Mouse (Mus musculus) C2C12 (cell line): Measurements from ENCODE around the gene Tm4sf1. TPM values are rescaled to one million over a fixed set of nuclear protein-coding genes. Genes with fewer than 3 reads are reported as not detected.
A peak's percentile ranks its signal among the peaks of the same experiment; 100 is the strongest.

ENCODE experiments used
- H3K27me3 ChIP-seq: one replicate; pipeline ENCODE4 v1.6.1; 2011; ENCODE audit not compliant: control insufficient read depth, insufficient read depth, insufficient read length
- H3K36me3 ChIP-seq: one replicate; pipeline ENCODE4 v1.6.1; 2011; ENCODE audit not compliant: control insufficient read depth, insufficient read depth
- H3K4me3 ChIP-seq: one replicate; pipeline ENCODE4 v1.5.1; 2011; ENCODE audit warnings: mild to moderate bottlenecking, control low read depth; ENCODE audit not compliant: poor library complexity, insufficient read depth, severe bottlenecking
- H3K79me2 ChIP-seq: one replicate; pipeline ENCODE4 v1.6.1; 2011; ENCODE audit not compliant: control insufficient read depth, insufficient read depth
- H3K79me3 ChIP-seq: one replicate; pipeline ENCODE4 v1.6.1; 2011; ENCODE audit warnings: low read depth, control low read depth
- H3ac ChIP-seq: one replicate; pipeline ENCODE3; 2011; ENCODE audit warnings: low read depth; ENCODE audit not compliant: control insufficient read depth, insufficient read length
- CEBPB ChIP-seq: IDR thresholded peaks from one replicate; pipeline ENCODE4 v1.6.1; 2011; ENCODE audit warnings: low read depth, mild to moderate bottlenecking, control low read depth, moderate library complexity
- CTCF ChIP-seq: IDR thresholded peaks from one replicate; pipeline ENCODE4 v1.5.1; 2011; ENCODE audit not compliant: control insufficient read depth, insufficient read depth, insufficient read length
- FOSL1 ChIP-seq: IDR thresholded peaks from one replicate; pipeline ENCODE4 v1.8.0; 2011; ENCODE audit warnings: mild to moderate bottlenecking, low read length; ENCODE audit not compliant: poor library complexity, insufficient read depth, severe bottlenecking
- MAX ChIP-seq: IDR thresholded peaks from one replicate; pipeline ENCODE4 v1.6.1; 2011; ENCODE audit warnings: mild to moderate bottlenecking, control low read depth
- MYOD1 ChIP-seq: IDR thresholded peaks from one replicate; pipeline ENCODE4 v1.6.1; 2011; ENCODE audit warnings: low read depth; ENCODE audit not compliant: control insufficient read depth, insufficient read length
- MYOG ChIP-seq: IDR thresholded peaks from one replicate; pipeline ENCODE4 v1.6.1; 2011; ENCODE audit not compliant: control insufficient read depth, insufficient read length; ENCODE audit errors: extremely low read depth
- USF1 ChIP-seq: IDR thresholded peaks from one replicate; pipeline ENCODE4 v1.6.1; 2011; ENCODE audit warnings: low read depth, mild to moderate bottlenecking, control low read depth, moderate library complexity
- polyA plus RNA-seq: library from polyadenylated mRNA; unstranded; fragments of >200 nt; fragmentation: generic; extraction: Trizol; gene quantifications from one replicate; pipeline ENCODE4 v1.2.1, GENCODE M21; 2012; ENCODE audit warnings: missing spikeins

Tm4sf1 gene
- polyA plus RNA-seq, 1 experiment: 963 TPM

DNA sequence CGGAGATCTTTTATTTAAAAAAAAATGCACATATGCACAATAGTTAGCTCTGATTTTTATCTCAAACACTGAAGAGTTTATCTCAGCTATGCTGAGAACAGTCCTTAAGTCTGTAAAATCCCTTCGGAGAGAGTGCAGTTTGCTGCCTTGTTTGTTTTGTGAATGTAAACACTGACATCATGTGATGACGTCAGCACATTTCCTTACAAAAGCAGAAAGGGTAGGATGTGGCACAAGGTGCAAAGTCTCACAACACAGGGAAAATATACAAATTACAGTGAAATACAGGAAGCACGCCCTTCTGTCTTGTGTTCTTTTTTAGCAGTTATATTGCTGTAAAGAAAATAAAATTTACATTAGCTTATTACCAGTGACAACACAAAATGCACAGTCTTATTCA is 14.3 kb downstream of the Tm4sf1 start:
- H3ac ChIP-seq: no peak overlapping the region
- H3K36me3 ChIP-seq: peaks cover 85% of the 10 kb centered on the region
- no peaks in the 10 kb centered on the region for H3K27me3 ChIP-seq
- peaks cover 35% of the 10 kb centered on the region for H3K79me3 ChIP-seq
- no peak overlapping the region for H3K4me3 ChIP-seq
- H3K79me2 ChIP-seq: peaks cover 57% of the 10 kb centered on the region
- TF ChIP-seq MAX (no peak), MYOD1 (no peak), CTCF (no peak), USF1 (no peak), FOSL1 (no peak), CEBPB (no peak), MYOG (no peak)

DNA sequence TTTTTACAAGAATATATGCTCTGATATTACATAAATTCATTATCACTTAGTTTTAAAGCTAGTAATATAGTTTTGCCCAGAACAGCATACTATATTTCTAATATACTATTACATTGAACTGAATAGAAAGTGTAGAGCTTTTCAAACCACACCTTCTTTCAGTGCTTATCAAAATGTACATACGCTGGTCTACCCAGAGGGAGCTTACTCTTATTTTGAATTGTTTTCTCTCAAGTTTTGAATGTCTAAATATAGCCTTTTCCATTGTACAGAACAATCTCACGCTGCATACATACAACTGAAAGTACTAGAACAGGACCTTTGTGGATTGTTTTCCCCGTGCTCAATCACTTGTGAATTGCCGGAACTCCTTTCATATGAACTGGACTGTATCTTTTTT is 23.6 kb downstream of the Tm4sf1 start:
- no peaks in the 10 kb centered on the region for H3K27me3 ChIP-seq
- H3K4me3 ChIP-seq: no peak overlapping the region
- TF ChIP-seq MYOD1 (no peak), CEBPB (no peak), MAX (no peak), USF1 (no peak), MYOG (no peak), FOSL1 (no peak), CTCF (no peak)
- peaks cover under 1% of the 10 kb centered on the region for H3K36me3 ChIP-seq
- no peaks in the 10 kb centered on the region for H3K79me3 ChIP-seq
- no peak overlapping the region for H3ac ChIP-seq
- no peaks in the 10 kb centered on the region for H3K79me2 ChIP-seq

DNA sequence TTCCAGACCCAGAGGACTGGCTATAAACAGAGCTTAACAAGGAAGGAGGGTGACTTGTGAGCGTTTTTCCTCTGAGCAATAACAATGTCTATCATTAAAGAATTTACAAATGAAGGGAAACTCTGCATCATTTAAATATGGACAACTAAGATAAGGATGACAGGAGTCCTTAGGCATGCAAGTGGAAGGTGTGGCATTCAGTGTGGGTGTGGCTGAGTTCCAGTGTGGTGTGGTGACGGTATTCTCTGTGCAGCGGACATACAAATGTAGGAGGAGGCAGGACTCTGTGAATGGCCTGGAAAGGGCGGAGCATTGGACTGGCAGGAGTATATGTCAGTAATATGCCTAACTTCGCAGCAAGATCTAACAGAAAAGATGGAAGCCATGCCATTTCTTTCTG is 24.3 kb downstream of the Tm4sf1 start:
- TF ChIP-seq CTCF (no peak), MYOD1 (no peak), MYOG (no peak), MAX (peak; percentile 22), CEBPB (no peak), USF1 (no peak), FOSL1 (peak; percentile 58)
- no peak overlapping the region for H3ac ChIP-seq
- H3K4me3 ChIP-seq: no peak overlapping the region
- H3K36me3 ChIP-seq: no peaks in the 10 kb centered on the region
- H3K27me3 ChIP-seq: no peaks in the 10 kb centered on the region
- H3K79me2 ChIP-seq: no peaks in the 10 kb centered on the region
- no peaks in the 10 kb centered on the region for H3K79me3 ChIP-seq

DNA sequence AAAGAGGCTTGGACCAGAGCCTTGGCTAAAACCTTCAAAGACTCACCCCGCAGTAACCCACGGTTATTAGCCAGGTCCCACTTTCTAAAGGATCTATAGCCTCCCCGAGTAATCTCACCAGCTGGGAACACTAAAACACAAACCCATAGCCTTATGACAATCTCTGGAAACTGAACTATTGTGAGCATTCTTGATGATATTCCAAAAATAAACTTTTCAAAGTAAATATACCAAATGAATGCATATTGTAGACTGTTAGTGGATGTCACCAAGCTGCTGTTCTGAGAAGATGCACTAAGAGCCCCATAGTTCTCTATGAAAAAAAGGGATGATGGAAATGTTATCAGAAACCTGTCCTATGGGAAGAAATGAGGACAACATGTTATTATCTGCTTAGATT is 25.0 kb downstream of the Tm4sf1 start:
- no peak overlapping the region for H3K4me3 ChIP-seq
- TF ChIP-seq MAX (no peak), CEBPB (no peak), FOSL1 (no peak), MYOD1 (no peak)
- H3K36me3 ChIP-seq: no peaks in the 10 kb centered on the region
- H3K79me3 ChIP-seq: no peaks in the 10 kb centered on the region
- no peaks in the 10 kb centered on the region for H3K79me2 ChIP-seq
- no peaks in the 10 kb centered on the region for H3K27me3 ChIP-seq
- H3ac ChIP-seq: no peak overlapping the region

DNA sequence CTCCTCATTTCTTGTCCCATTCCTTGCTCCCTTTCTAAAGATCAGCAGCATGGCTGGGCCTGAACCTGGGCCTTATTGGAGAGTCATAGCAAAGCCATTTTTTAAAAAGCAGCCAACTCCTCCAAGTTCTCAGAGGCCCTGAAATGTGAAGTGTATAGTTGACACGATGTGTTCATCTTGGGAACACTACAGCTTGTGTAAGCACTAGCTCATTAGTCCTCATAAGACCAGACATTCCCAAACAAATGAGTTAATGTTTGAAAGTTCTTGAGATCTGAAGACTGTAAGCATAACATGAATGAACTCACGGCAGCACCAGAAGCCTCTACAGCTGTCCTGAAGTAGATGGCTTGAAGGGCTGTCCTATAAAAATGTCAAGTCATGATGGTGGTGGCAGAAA is 32.8 kb downstream of the Tm4sf1 start:
- no peak for TF ChIP-seq FOSL1
- no peak for TF ChIP-seq CTCF
- no peak for TF ChIP-seq MYOG
- no peak for TF ChIP-seq USF1
- TF ChIP-seq CEBPB: no peak
- no peak for TF ChIP-seq MAX
- no peak for TF ChIP-seq MYOD1
- no peaks in the 10 kb centered on the region for H3K27me3 ChIP-seq

DNA sequence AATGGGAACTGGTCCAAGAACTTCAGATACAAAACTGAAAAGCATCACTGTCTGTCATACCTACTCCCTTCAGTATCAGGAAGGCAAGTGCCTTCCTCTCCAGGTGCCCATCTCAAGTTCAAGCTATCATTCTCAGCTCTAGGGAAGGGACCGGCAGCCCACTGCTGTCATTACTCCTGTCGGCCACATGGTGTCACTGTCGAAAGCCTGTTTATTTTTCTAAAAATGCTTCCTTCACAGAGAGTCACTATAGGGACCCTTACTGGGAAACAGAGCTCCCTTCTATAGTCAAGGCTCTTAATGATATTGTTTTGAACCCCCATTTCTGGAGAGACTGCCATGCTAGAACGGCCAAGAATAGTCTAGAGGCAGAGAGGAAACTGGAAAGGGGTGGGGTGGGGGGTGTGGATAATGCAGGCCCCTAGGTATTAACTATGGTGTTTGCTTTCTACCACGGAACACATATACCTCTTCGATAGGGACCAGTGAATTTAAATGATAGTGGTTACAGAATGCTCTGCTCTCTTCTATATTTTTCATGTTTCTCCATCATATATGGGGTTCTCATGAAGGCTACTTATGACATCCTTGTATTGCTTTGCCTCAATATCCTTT is 34.1 kb downstream of the Tm4sf1 start:
- TF ChIP-seq CTCF: peak; percentile 44
- TF ChIP-seq MAX: no peak
- Histone ChIP-seq H3K27me3 (no peaks in the 10 kb centered on the region), H3K4me3 (no peak overlapping the region), H3K36me3 (no peaks in the 10 kb centered on the region), H3K79me3 (no peaks in the 10 kb centered on the region), H3ac (no peak overlapping the region), H3K79me2 (no peaks in the 10 kb centered on the region)

More for the DNA sequence above, 32.8 kb downstream of the Tm4sf1 start:
- H3K79me2 ChIP-seq: no peaks in the 10 kb centered on the region
- H3ac ChIP-seq: no peak overlapping the region
- no peaks in the 10 kb centered on the region for H3K79me3 ChIP-seq
- H3K36me3 ChIP-seq: no peaks in the 10 kb centered on the region
- no peak overlapping the region for H3K4me3 ChIP-seq
